Mouse (Mus musculus): Measurements from ENCODE around the gene Gucy1b2. TPM values are rescaled to one million over a fixed set of nuclear protein-coding genes. Genes with fewer than 3 reads are reported as not detected.
A peak's percentile ranks its signal among the peaks of the same experiment; 100 is the strongest.

Gucy1b2 gene
- not detected in 2 replicates for polyA plus RNA-seq (2015; fragmentation: Nextera tagmentation; extraction: Ambion mirVana)

DNA sequence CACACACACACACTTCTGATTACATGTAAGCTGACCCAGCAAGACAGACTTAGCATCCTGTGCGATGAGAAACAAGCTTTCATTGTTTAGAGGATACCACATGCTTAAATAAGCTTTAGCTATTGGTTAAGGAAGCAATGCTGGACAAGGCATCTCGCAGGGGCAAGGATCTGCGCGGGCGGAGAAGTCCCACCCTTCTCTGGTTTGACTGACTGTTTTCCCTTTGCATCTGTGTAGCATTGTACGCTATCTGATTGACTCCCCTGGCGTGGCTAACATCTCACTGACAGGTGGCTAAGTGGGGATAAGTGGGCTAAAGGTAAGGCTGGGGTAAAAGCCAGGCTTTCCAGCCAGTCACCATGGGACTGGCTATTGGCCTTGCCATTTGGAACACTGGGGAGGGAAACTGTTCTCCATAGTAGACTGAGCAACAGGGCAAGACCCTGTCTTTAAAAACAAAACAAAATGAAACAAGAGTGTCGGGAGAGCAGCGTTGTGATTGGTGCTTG lies at the start of gene Gucy1b2:
Gucy1b2 (minus strand) TSS at position 51 of the 509 bp plus-strand sequence.
- ATAC-seq (no peak), DNase-seq (no peak)
- Histone ChIP-seq H3K4me3 (ENCODE audit: low read depth, low read length) (no peak within 1 kb of the TSS), H3K36me3 (replicated peaks; ENCODE audit: insufficient read depth, low read length) (no peaks in the 10 kb centered on the region), H3K27me3 (ENCODE audit: insufficient read depth, low read length) (no peaks in the 10 kb centered on the region), H3K9me3 (ENCODE audit: low read length) (no peaks in the 10 kb centered on the region), H3K9ac (replicated peaks) (no peak within 1 kb of the TSS), H3K4me1 (ENCODE audit: insufficient read depth) (no peaks in the 10 kb centered on the region), H3K4me2 (ENCODE audit: low read depth, low read length) (no peak within 1 kb of the TSS), H3K27ac (ENCODE audit: low read depth) (no peak within 1 kb of the TSS)
- TF ChIP-seq EP300 (IDR thresholded peaks at IDR 0.05; ENCODE audit: low read depth) (no peak), CTCF (IDR thresholded peaks at IDR 0.05; ENCODE audit: low read depth) (no peak)
- 68% methylated on average over 9 of the region's 9 CpGs for WGBS (ENCODE audit: insufficient replicate concordance)

DNA sequence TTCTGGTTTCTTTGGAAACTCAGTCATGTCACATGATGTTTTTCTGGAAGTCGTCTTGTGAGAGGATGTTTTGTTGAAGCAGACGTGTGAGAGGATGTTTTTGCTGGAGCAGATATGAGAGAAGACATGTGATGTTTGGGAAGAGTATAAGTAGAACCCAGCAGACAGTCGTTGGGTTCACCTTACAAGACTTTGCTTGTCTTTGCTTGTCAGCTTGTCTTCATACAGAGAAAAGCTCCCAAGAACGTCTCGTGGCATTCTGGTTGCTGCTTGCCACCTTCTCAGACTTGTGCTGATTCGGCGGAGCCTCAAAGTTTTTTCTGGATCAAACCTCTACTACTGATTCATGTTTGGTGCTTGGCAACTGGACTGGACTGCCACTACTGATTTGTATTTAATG lies 41.3 kb upstream of the Gucy1b2 start:
- Histone ChIP-seq H3K4me1 (ENCODE audit: insufficient read depth) (no peaks in the 10 kb centered on the region), H3K4me2 (ENCODE audit: low read depth, low read length) (no peak overlapping the region), H3K9ac (replicated peaks) (no peak overlapping the region), H3K36me3 (replicated peaks; ENCODE audit: insufficient read depth, low read length) (no peaks in the 10 kb centered on the region), H3K27me3 (ENCODE audit: insufficient read depth, low read length) (no peaks in the 10 kb centered on the region), H3K4me3 (ENCODE audit: low read depth, low read length) (no peak overlapping the region), H3K27ac (ENCODE audit: low read depth) (no peak overlapping the region), H3K9me3 (ENCODE audit: low read length) (no peaks in the 10 kb centered on the region)
- no peak for DNase-seq
- 70% methylated on average over 7 of the region's 7 CpGs for WGBS (ENCODE audit: insufficient replicate concordance)
- TF ChIP-seq CTCF (IDR thresholded peaks at IDR 0.05; ENCODE audit: low read depth) (no peak), EP300 (IDR thresholded peaks at IDR 0.05; ENCODE audit: low read depth) (no peak)
- ATAC-seq: no peak

DNA sequence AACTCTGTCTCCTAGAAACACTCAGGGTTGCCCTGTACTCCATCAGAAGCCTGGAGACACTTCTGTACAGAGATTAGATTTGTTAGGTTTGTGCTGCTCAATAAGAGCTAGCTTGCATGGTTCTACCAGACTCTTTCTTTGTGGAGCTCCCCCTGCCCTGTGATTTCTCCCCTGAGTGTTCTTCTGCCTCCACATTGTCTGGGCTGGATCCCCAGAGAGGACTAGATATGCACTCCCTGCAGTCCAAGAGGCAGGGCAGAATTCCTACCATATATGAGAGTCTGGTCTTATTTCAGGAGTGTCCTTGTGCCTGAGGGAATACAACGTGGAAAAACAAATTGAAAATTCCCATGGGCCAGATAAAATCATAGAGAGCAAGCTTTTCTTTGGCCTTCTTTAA lies 40.4 kb upstream of the Gucy1b2 start:
- H3K4me2 ChIP-seq (ENCODE audit: low read depth, low read length): no peak overlapping the region
- H3K9me3 ChIP-seq (ENCODE audit: low read length): no peaks in the 10 kb centered on the region
- H3K36me3 ChIP-seq (replicated peaks; ENCODE audit: insufficient read depth, low read length): no peaks in the 10 kb centered on the region
- ATAC-seq (no peak), DNase-seq (no peak)
- WGBS (ENCODE audit: insufficient replicate concordance): 53% methylated on average over 1 of the region's 1 CpGs
- H3K27ac ChIP-seq (ENCODE audit: low read depth): no peak overlapping the region
- H3K27me3 ChIP-seq (ENCODE audit: insufficient read depth, low read length): no peaks in the 10 kb centered on the region
- H3K4me1 ChIP-seq (ENCODE audit: insufficient read depth): no peaks in the 10 kb centered on the region
- H3K9ac ChIP-seq (replicated peaks): no peak overlapping the region
- TF ChIP-seq EP300 (IDR thresholded peaks at IDR 0.05; ENCODE audit: low read depth): no peak
- TF ChIP-seq CTCF (IDR thresholded peaks at IDR 0.05; ENCODE audit: low read depth): no peak
- H3K4me3 ChIP-seq (ENCODE audit: low read depth, low read length): no peak overlapping the region

DNA sequence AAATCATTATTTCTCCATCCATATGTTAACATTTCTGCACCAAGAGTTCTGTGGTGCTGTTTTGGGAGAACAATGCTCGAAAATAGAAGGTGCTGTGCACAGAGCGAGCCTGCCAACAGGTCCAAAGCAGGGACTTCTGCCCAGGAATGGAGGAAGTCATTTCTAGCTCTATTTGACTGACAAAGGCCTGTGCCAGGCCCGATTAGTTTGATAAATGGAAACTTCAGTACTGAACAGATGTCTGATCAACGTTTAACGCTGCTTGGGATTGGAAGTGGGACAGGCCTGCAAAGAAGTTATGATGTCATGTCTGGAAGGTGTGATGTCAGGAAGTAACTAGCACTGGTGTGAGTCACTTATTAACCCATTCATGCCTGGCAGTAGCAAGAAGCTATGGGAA lies 37.4 kb upstream of the Gucy1b2 start:
- ATAC-seq: no peak
- H3K9ac ChIP-seq (replicated peaks): no peak overlapping the region
- no peak overlapping the region for H3K27ac ChIP-seq (ENCODE audit: low read depth)
- no peaks in the 10 kb centered on the region for H3K4me1 ChIP-seq (ENCODE audit: insufficient read depth)
- DNase-seq: no peak
- TF ChIP-seq CTCF (IDR thresholded peaks at IDR 0.05; ENCODE audit: low read depth): no peak
- TF ChIP-seq EP300 (IDR thresholded peaks at IDR 0.05; ENCODE audit: low read depth): no peak
- H3K36me3 ChIP-seq (replicated peaks; ENCODE audit: insufficient read depth, low read length): no peaks in the 10 kb centered on the region
- 65% methylated on average over 5 of the region's 5 CpGs for WGBS (ENCODE audit: insufficient replicate concordance)
- H3K4me3 ChIP-seq (ENCODE audit: low read depth, low read length): no peak overlapping the region
- H3K9me3 ChIP-seq (ENCODE audit: low read length): no peaks in the 10 kb centered on the region
- H3K4me2 ChIP-seq (ENCODE audit: low read depth, low read length): no peak overlapping the region
- H3K27me3 ChIP-seq (ENCODE audit: insufficient read depth, low read length): no peaks in the 10 kb centered on the region

DNA sequence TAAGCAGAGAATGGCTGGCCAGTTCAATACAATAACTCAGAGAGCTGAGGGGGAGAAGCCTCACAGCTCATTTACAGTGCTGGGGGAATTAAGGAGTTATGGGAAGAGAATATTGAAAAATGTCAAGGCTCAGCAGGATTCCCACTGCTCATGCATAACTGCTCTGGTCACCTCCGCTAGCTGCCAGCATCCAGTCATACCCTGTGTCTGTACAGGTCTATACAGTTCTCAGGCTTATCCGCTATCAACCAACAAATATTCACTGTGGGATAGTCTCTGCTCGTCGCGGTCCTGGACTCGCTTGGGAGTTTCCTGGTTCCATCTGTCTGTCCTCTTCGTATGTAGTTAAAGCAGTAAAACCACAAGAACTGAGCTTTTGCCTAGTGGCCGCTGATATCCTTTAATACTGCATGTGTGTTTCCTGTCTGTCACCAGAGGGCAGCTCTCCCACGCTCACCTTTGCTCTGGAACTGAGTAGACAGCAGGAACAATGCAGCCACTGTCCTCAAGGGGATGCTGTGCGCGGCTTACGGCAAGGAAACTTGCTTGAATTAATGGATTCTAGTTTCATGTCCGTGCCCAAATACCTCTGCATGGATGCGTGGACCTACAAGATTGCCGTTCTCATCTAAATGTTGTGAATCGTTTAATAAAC lies 36.2 kb upstream of the Gucy1b2 start:
- ATAC-seq: peak; percentile 72
- Histone ChIP-seq H3K4me3 (ENCODE audit: low read depth, low read length) (no peak overlapping the region), H3K36me3 (replicated peaks; ENCODE audit: insufficient read depth, low read length) (no peaks in the 10 kb centered on the region), H3K9me3 (ENCODE audit: low read length) (no peaks in the 10 kb centered on the region), H3K27ac (ENCODE audit: low read depth) (no peak overlapping the region), H3K27me3 (ENCODE audit: insufficient read depth, low read length) (no peaks in the 10 kb centered on the region), H3K4me2 (ENCODE audit: low read depth, low read length) (no peak overlapping the region), H3K9ac (replicated peaks) (no peak overlapping the region), H3K4me1 (ENCODE audit: insufficient read depth) (no peaks in the 10 kb centered on the region)
- 29% methylated on average over 16 of the region's 16 CpGs for WGBS (ENCODE audit: insufficient replicate concordance)
- peak; percentile 75 for DNase-seq
- peak; percentile 98 for TF ChIP-seq CTCF (IDR thresholded peaks at IDR 0.05; ENCODE audit: low read depth)
- TF ChIP-seq EP300 (IDR thresholded peaks at IDR 0.05; ENCODE audit: low read depth): no peak

DNA sequence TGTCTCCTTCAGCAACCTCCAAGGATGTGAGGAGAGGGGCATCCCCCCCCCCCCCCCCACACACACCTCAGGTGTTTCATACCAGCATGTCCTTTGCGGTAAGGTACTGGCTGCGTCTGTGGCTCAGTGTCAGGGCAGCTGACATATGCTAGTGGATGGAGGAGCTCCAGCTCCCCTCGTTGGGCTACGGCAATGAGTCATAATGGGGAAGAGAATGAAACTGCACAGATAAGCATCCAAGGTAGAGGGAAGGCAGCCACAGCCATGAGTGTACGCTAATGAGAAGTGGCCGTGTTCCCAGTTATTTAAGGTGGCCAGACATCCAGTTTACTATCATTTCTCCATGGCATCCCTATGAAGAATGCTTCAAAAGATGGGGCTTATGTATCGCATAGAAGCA lies 32.2 kb upstream of the Gucy1b2 start:
- ATAC-seq: no peak
- no peak for DNase-seq
- H3K36me3 ChIP-seq (replicated peaks; ENCODE audit: insufficient read depth, low read length): no peaks in the 10 kb centered on the region
- H3K9me3 ChIP-seq (ENCODE audit: low read length): no peaks in the 10 kb centered on the region
- H3K9ac ChIP-seq (replicated peaks): no peak overlapping the region
- no peak overlapping the region for H3K27ac ChIP-seq (ENCODE audit: low read depth)
- H3K4me3 ChIP-seq (ENCODE audit: low read depth, low read length): no peak overlapping the region
- H3K4me1 ChIP-seq (ENCODE audit: insufficient read depth): no peaks in the 10 kb centered on the region
- WGBS (ENCODE audit: insufficient replicate concordance): 77% methylated on average over 7 of the region's 7 CpGs
- no peak for TF ChIP-seq EP300 (IDR thresholded peaks at IDR 0.05; ENCODE audit: low read depth)
- no peak for TF ChIP-seq CTCF (IDR thresholded peaks at IDR 0.05; ENCODE audit: low read depth)
- H3K4me2 ChIP-seq (ENCODE audit: low read depth, low read length): no peak overlapping the region
- H3K27me3 ChIP-seq (ENCODE audit: insufficient read depth, low read length): no peaks in the 10 kb centered on the region
